Mouse (Mus musculus) layer of hippocampus, postnatal 25 days (tissue): ENCODE measurements around the gene Shmt1. TPM values are rescaled to one million over a fixed set of nuclear protein-coding genes. Genes with fewer than 3 reads are reported as not detected.

ENCODE experiments used
- total RNA-seq, 2 experiments: library from RNA; stranded (reverse); gene quantifications; 2 replicates each; pipeline ENCODE4 v1.2.3; 2021

The Shmt1 gene
- total RNA-seq, 2 experiments from 2014 or later = 4.9 to 7.4 TPM

Other genes with a start within 250 kb of the Shmt1 start
- gene Llgl1, start 112.0 kb downstream of the Shmt1 start, total RNA-seq = 10 to 100 TPM; 51.7 to 53.8 TPM
- 10 to 100 TPM; 56.8 to 59.6 TPM for gene Flii, start 84.5 kb downstream of the Shmt1 start, total RNA-seq
- 10 to 100 TPM; 22.8 to 26.1 TPM for gene Mief2, start 83.3 kb downstream of the Shmt1 start, total RNA-seq
- gene Top3a, start 34.4 kb downstream of the Shmt1 start, total RNA-seq = 1 to 10 TPM; 5.0 to 6.2 TPM
- gene Smcr8, start 34.2 kb downstream of the Shmt1 start, total RNA-seq = 10 to 100 TPM; 29.1 to 30.6 TPM
- gene Dhrs7b, start 18.9 kb upstream of the Shmt1 start, total RNA-seq = 10 to 100 TPM; 27.6 to 31.5 TPM
- gene Tmem11, start 67.6 kb upstream of the Shmt1 start, total RNA-seq = 10 to 100 TPM; 24.9 to 29.7 TPM
- gene Natd1, start 103.0 kb upstream of the Shmt1 start, total RNA-seq = 10 to 100 TPM; 12.7 to 12.9 TPM
- gene Map2k3, start 120.3 kb upstream of the Shmt1 start, total RNA-seq = 10 to 100 TPM; 12.4 to 13.4 TPM
- 1 to 10 TPM; 6.4 to 7.0 TPM for gene Kcnj12, start 210.8 kb upstream of the Shmt1 start, total RNA-seq